Mouse (Mus musculus) layer of hippocampus, adult 2 months (tissue): ENCODE measurements around the gene Sipa1l2. TPM values are rescaled to one million over a fixed set of nuclear protein-coding genes. Genes with fewer than 3 reads are reported as not detected.

Experiments
- DNase-seq, 2 experiments: peaks; one replicate each; pipeline ENCODE4 v3.0.0; 2022; ENCODE audit warnings: low spot score in 2 of 2
- H3K27ac ChIP-seq: fragments of 200-600 bp; 2 replicates; pipeline ENCODE4 v1.8.1; 2022
- H3K4me3 ChIP-seq: fragments of 200-600 bp; 2 replicates; pipeline ENCODE4 v1.8.1; 2022; ENCODE audit warnings: mild to moderate bottlenecking
- CTCF ChIP-seq: fragments of 200-600 bp; conservative IDR thresholded peaks from 2 replicates; pipeline ENCODE4 v1.8.1; 2022; ENCODE audit warnings: antibody characterized with exemption, mild to moderate bottlenecking, moderate library complexity
- total RNA-seq, 2 experiments: library from RNA; stranded (reverse); gene quantifications; 2 replicates each; pipeline ENCODE4 v1.2.3; 2021

The Sipa1l2 gene
- total RNA-seq, 2 experiments from 2014 or later = 69.5 to 72.1 TPM

DNA sequence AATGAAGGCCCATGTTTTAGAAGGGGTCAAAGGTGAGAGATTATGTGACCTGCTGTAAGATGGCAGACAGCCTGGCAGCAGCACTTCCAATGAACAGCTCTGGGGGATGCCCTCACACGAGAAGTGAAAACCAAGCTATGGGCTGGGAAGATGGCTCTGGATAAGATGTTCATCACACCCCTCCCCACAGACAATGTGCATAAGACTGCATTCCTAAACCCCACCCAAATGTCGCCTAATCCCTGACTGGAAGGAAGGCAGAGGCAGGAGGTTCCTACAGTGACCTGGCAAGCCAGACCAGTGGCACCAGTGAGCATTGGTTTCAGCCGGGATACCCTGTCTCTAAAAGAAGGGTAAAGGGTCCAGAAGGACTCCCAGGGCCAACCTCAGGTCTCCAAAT lies 83.9 kb downstream of the Sipa1l2 start:
- TF ChIP-seq CTCF = no peak
- Histone ChIP-seq H3K4me3 (no peak overlapping the region), H3K27ac (no peak overlapping the region)
- DNase-seq = no peak

DNA sequence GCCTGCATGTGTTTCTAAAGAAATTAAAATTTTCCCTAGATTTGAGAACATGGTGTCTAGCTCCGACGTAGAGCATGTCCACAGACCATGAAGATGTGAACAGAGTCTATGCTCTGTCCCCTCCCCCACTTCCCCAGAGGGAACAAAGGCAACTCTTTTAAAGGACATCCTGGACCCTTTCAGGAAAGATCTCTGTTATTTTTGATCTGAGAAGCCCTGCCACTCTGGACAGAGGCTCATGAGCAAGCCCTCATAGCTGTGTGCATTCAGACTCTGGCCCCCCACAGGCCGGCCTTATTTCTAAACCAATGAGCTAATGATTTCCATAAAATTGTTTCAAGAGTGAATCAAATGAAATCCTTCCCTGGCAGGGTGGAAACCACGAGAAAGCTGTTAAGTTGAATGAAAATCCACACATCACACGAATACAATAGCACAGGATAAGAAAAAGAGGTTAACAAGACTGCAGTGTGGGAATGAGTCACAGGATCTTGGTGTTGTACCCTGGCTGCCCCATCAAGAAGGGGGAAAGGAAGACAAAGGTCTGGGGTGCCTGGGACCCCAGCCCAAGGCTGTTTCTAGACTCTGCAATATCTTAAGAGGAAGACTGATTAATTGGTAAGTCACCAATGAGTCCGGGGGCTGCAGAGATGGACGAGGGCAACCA lies 84.9 kb downstream of the Sipa1l2 start:
- DNase-seq = no peak
- TF ChIP-seq CTCF = no peak
- H3K27ac ChIP-seq = no peak overlapping the region
- H3K4me3 ChIP-seq = no peak overlapping the region

DNA sequence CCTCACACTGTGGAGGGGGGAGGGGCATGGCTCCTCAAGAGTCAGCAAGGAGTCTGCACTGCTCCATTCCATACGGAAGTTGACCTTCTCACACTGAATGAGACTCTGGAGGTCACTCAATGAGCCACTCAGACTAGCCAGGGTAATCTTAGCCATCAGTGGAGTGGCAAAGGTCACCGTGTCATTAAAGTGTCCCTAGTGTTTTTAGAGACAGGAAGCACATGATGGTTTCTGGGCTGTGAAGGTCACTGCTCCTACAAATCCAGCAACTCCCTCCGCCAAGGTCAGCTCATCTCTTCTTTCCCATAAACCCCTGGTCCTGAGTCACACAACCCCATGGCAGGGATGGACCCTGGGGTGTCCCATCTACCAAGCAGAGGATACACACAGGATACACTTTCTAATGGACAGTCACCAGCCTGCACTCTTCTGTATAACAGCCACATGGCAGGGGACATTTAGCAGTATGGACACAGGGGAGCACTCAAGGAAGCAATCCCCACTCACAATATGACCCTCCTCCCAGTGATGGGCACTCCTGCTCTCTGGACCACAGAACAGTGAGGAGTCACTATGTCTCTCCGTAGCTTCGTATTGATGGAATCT lies 87.0 kb downstream of the Sipa1l2 start:
- no peak for DNase-seq
- Histone ChIP-seq H3K27ac (no peak overlapping the region), H3K4me3 (no peak overlapping the region)
- TF ChIP-seq CTCF = no peak

DNA sequence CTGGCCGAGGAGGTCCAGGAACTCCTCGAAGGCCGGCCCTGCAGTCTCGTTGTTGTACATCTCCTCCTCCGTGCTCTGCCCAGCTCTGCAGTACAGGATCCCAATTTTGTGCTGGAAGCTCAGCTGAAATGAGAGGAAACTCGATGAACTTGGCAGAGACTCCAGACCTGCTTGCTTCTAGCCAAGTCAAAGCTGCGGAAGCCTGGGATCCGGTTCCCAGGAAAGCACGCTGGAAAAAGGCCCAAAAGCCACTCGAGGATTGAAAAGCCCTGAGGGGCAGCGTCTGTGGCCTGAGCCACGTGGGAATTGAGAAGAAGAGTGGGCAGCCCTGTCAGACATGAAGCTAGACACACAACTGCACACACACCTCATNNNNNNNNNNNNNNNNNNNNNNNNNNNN lies 94.7 kb downstream of the Sipa1l2 start:
- TF ChIP-seq CTCF = no peak
- Histone ChIP-seq H3K27ac (no peak overlapping the region), H3K4me3 (no peak overlapping the region)
- peak; percentile 23 to 34 for DNase-seq

DNA sequence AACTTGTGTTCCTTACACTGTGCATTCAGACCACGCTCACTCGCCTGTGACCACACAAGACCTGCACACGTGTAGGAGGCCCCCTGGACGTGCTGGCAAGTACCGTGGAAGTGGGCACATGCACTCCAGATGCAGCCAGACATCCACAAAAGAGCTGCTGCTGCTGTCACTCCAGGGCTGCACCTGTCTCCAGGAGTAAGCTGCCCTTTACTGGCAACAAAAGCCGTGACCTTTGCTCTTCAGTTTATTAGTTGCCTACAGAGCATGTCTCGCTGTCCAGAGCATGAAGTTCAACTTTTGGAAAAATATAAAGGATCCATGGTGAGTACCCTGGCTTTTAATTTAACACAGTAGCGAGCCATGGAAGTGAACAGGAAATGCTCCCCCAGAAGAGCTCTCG lies 98.2 kb downstream of the Sipa1l2 start:
- DNase-seq = no peak
- no peak overlapping the region for H3K4me3 ChIP-seq
- TF ChIP-seq CTCF = no peak
- no peak overlapping the region for H3K27ac ChIP-seq

DNA sequence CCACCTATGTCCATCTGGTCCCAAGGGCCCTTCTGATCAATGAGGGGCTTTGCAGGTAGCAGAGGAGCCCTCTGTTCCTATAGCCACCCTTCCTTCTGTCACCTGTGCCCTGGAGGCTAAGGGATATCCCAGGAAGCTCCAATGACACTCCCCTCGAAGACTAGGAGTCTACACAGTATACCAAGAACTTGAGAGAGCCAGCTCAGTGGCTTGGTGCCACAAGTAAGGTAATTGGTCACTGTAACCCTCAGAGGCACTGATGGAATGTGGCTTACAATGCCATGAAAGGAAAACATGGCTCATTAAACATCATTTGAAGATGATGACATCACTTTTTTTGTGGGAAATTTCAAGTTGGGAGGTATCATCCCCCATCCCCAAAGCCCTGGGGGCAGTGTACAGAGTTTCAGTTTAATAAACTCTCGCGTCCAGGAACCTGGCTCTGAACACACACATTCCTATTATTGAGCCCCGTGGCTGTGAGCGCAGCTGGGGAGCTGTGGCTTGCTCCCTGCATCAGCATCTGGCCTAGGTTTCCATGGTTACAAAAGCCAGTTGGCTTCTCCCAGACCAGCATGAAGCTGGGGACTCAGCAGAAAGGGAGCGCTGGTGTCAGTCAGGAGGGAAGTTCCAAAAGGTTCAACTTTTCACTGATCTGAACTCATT lies 104.3 kb downstream of the Sipa1l2 start:
- Histone ChIP-seq H3K4me3 (no peak overlapping the region), H3K27ac (peak overlapping the region; percentile 18; the same call in 1 of the 2 replicates)
- TF ChIP-seq CTCF = 0 out of 2 replicates have a peak, but pooled peaks have one; percentile 2
- DNase-seq = no peak

DNA sequence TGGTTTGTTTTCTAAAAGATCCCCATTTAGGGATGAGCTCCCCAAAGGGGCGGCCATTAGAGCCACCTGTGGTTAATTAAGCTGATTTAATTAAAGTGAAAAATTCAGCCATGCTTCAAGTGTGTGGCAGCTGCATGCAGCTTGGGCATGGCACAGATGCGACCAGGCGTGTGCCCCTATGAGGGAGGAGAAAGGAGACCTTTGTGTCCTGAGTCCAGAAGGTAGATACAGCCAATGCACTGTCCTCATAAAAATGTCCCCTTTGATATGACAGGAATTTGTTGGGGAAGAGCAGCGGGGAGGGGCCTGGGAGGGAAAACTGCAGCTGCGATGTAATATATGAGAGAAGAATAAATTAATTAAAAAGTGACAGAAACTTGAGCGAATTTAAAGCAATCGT lies 106.7 kb downstream of the Sipa1l2 start:
- no peak for TF ChIP-seq CTCF
- Histone ChIP-seq H3K4me3 (no peak overlapping the region), H3K27ac (no peak overlapping the region)
- no peak for DNase-seq

DNA sequence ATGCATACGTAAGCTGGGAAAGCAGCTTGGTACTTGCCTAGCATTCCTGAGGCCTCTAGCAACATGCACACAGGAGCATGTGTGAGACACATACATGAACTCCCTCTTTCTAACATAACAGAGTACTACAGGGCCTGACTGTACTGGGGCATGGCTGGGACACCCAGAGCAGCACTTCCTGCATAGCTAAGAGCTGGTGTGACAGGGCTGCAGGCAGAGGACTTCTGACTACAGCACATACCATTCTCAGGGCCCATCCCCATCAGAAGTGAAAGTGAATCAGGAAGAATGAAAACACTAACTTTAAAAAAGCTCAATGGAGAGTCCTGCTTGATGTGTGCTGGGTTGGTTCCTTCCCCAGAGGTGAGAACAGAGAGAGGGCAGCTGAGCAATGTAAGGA lies 108.1 kb downstream of the Sipa1l2 start:
- H3K27ac ChIP-seq = peak overlapping the region; percentile 61

DNA sequence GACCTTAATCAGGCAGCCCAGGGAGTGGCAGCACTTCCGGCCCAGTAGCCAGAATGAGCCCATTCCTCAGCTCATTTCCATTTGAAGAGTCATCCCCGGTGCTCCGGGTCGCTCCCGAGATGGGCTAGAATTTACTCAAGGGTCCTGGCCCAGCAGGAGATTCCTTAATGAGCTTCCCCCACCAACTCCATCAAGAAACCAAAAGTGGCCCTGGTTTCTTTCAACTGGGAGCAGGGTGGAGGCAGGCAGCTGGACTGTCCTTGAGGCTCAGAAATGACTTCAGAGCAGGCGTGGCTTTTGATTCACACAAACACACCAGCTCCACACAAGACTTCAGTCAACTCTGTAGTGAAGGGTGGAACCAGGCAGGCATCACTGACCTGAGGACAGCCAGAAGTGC lies 109.0 kb downstream of the Sipa1l2 start:
- no peak for DNase-seq
- Histone ChIP-seq H3K4me3 (no peak overlapping the region), H3K27ac (no peak overlapping the region)
- no peak for TF ChIP-seq CTCF

More for the DNA sequence above, 108.1 kb downstream of the Sipa1l2 start:
- no peak for TF ChIP-seq CTCF
- no peak overlapping the region for H3K4me3 ChIP-seq
- no peak for DNase-seq

DNA sequence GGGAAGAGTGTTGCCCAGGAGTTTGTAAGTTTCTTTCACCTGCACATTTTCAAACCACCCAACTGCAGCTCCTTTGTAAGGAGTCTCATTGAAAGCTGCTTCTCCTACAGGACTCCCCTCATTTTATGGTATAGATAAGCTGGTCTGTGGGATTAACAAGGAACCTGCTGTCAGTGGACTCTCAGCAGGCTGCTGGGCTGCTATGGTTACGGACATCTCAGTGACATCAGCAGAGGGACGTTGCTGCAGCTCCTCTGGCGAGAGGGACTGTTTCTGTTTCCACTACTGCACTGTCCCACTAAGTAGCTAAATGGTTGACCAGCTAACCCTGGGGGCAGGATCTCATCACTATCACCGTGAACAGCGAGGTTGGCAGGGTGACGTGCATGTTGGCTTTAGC lies 120.6 kb downstream of the Sipa1l2 start:
- Histone ChIP-seq H3K27ac (no peak overlapping the region), H3K4me3 (no peak overlapping the region)
- no peak for DNase-seq
- TF ChIP-seq CTCF = no peak

DNA sequence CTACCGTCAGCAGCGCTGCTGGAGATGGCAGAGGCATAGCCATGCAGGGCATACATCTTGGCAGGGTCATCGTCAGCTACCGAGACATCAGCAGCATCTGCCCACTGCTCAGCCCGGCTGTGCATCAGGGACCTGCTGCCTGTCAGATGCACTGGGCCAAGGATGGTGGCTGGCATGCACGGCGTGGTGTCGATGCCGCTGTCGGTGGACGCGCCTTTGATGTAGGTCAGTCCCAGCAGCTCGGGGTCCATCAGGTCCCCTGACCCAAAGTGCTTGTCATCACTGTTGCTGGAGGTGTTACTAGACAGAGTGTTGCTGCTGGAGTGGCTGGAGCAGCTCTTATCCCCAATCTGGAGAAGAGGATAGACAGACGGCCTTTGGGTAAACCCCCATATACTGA lies 122.1 kb downstream of the Sipa1l2 start:
- DNase-seq = no peak
- Histone ChIP-seq H3K4me3 (no peak overlapping the region), H3K27ac (no peak overlapping the region)
- TF ChIP-seq CTCF = no peak

DNA sequence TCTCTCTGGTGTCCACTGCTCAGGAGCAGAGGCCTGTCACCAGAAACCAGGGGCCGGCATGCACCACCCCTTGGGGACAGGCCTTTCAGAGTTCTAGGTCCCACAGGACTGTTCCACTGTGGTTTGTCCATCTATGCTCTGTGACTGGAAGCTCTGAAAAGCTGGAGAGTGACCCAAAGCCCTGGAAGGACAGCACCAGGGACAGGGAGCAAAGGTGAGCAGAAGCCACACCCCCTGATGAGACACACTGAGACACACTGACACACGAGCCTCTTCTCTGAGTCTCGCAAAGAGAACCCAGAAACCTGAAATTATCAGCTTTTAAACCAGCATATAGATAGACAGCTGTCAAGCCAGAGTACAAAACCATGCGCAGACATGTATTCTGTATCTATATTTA lies 123.4 kb downstream of the Sipa1l2 start:
- TF ChIP-seq CTCF = no peak
- Histone ChIP-seq H3K4me3 (no peak overlapping the region), H3K27ac (no peak overlapping the region)
- no peak for DNase-seq

DNA sequence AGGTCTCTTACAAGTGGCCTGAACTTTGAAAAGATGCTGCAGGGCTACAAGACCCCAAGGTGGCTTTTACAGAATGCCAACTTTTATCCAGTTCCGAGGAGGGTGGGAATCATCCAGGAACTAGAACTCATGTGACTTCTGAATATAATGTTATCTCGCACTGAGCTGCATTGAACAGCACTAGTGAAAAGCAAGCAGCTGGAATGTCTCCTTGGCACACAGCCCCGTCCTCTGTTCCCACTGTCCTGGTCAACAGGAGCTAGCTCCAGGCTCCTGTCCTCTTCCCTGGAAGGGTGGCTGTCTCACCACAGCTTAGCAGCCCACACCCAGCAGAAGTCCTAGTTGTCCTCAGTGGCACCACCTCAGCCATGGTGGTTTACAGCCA lies 124.4 kb downstream of the Sipa1l2 start:
- TF ChIP-seq CTCF = no peak
- no peak for DNase-seq
- no peak overlapping the region for H3K4me3 ChIP-seq
- no peak overlapping the region for H3K27ac ChIP-seq
